Mouse (Mus musculus) midbrain, postnatal 0 days (tissue): ENCODE measurements around the gene Krtap8-1. TPM values are rescaled to one million over a fixed set of nuclear protein-coding genes. Genes with fewer than 3 reads are reported as not detected.
A peak's percentile ranks its signal among the peaks of the same experiment; 100 is the strongest.

Experiments
- ATAC-seq: fragments of 200-750 bp; cut with Nextera tagmentation; 2 replicates; pipeline ENCODE4 v1.8.0; 2017; ENCODE audit warnings: moderate number of reproducible peaks, mild to moderate bottlenecking, moderate TSS enrichment, moderate library complexity; ENCODE audit not compliant: low FRiP score
- DNase-seq: peaks from one replicate; pipeline ENCODE4 v3.0.0-alpha.2; 2015; ENCODE audit warnings: low spot score
- H3K27ac ChIP-seq: fragments of 300-500 bp; sonication (generic); 2 replicates; pipeline ENCODE4 v1.5.1; 2014; ENCODE audit warnings: low read depth, mild to moderate bottlenecking, low read length, mixed read lengths
- H3K27me3 ChIP-seq: fragments of 300-500 bp; sonication (generic); 2 replicates; pipeline ENCODE4 v1.6.1; 2014; ENCODE audit warnings: low read length, control low read depth, mixed read lengths; ENCODE audit not compliant: insufficient read depth
- H3K36me3 ChIP-seq: fragments of 300-500 bp; sonication (generic); 2 replicates; pipeline ENCODE4 v1.6.1; 2014; ENCODE audit warnings: low read length, control low read depth, mixed read lengths; ENCODE audit not compliant: insufficient read depth
- H3K4me1 ChIP-seq: fragments of 300-500 bp; sonication (generic); 2 replicates; pipeline ENCODE4 v1.6.1; 2014; ENCODE audit warnings: mild to moderate bottlenecking, control low read depth, antibody characterized with exemption, low read length, mixed read lengths; ENCODE audit not compliant: insufficient read depth
- H3K4me2 ChIP-seq: fragments of 300-500 bp; sonication (generic); 2 replicates; pipeline ENCODE4 v1.6.1; 2014; ENCODE audit warnings: low read depth, mild to moderate bottlenecking, low read length, mixed read lengths; ENCODE audit not compliant: poor library complexity, severe bottlenecking
- H3K4me3 ChIP-seq: fragments of 300-500 bp; sonication (generic); 2 replicates; pipeline ENCODE4 v1.5.1; 2014; ENCODE audit warnings: low read depth, mild to moderate bottlenecking, low read length, moderate library complexity
- H3K9ac ChIP-seq: fragments of 300-500 bp; sonication (generic); replicated peaks from 2 replicates; pipeline ENCODE4 v1.6.1; 2014; ENCODE audit warnings: mild to moderate bottlenecking, low read length, moderate library complexity, mixed read lengths; ENCODE audit not compliant: poor library complexity, severe bottlenecking
- H3K9me3 ChIP-seq: fragments of 300-500 bp; sonication (generic); 2 replicates; pipeline ENCODE4 v1.6.1; 2016; ENCODE audit warnings: low read length, control low read depth
- CTCF ChIP-seq: IDR thresholded peaks from 2 replicates; pipeline ENCODE4 v1.5.1; 2016; ENCODE audit warnings: antibody characterized with exemption, mild to moderate bottlenecking
- WGBS: fragments of 180-500 bp; shearing (Covaris S2); extraction: QIAGEN DNeasy Blood & Tissue Kit; methylation state at CpG from one replicate; pipeline ENCODE4 v1.1.7; 2014; 5-methylcytosine and 5-hydroxymethylcytosine counted together
- polyA plus RNA-seq: library from polyadenylated mRNA; unstranded; fragments of >200 nt; fragmentation: Nextera tagmentation; extraction: Ambion mirVana; gene quantifications from 2 replicates; pipeline ENCODE4 v1.2.1, GENCODE M21; 2015
- total RNA-seq: library from RNA; depleted of rRNA; stranded (reverse); fragments of >200 nt; gene quantifications from 2 replicates; pipeline ENCODE4 v1.2.3, GENCODE M21; 2014; rRNA removed

Gene Krtap8-1
- total and polyA plus RNA-seq, 2 experiments from 2014 or later = not detected

GRCm38 (mm10) chr16:89501870-89502269 lies 14.1 kb upstream of the Krtap8-1 start:
- no peak overlapping the region for H3K27ac ChIP-seq
- H3K9ac ChIP-seq = no peak overlapping the region
- TF ChIP-seq CTCF = no peak
- ATAC-seq = no peak
- H3K4me2 ChIP-seq = no peak overlapping the region
- H3K36me3 ChIP-seq = no peaks in the 10 kb centered on the region
- H3K9me3 ChIP-seq = no peaks in the 10 kb centered on the region
- no peaks in the 10 kb centered on the region for H3K27me3 ChIP-seq
- 90% methylated on average over 5 of the region's 5 CpGs for WGBS
- H3K4me1 ChIP-seq = no peaks in the 10 kb centered on the region
- DNase-seq = no peak
- no peak overlapping the region for H3K4me3 ChIP-seq

- H3K27ac ChIP-seq = no peak overlapping the region
- WGBS = 89% methylated on average over 5 of the region's 5 CpGs
- DNase-seq (no peak), ATAC-seq (no peak)
- H3K9ac ChIP-seq = no peak overlapping the region
- H3K9me3 ChIP-seq = no peaks in the 10 kb centered on the region
- no peaks in the 10 kb centered on the region for H3K36me3 ChIP-seq
- no peak for TF ChIP-seq CTCF
- H3K27me3 ChIP-seq = no peaks in the 10 kb centered on the region
- no peaks in the 10 kb centered on the region for H3K4me1 ChIP-seq
- H3K4me2 ChIP-seq = no peak overlapping the region
- no peak overlapping the region for H3K4me3 ChIP-seq
Observed at GRCm38 (mm10) chr16:89497002-89497401, 9.2 kb upstream of the Krtap8-1 start.

GRCm38 (mm10) chr16:89495394-89496153 lies 7.8 kb upstream of the Krtap8-1 start:
- Histone ChIP-seq H3K27me3 (no peaks in the 10 kb centered on the region), H3K36me3 (no peaks in the 10 kb centered on the region), H3K27ac (no peak overlapping the region), H3K9ac (no peak overlapping the region), H3K9me3 (no peaks in the 10 kb centered on the region), H3K4me1 (no peaks in the 10 kb centered on the region), H3K4me2 (no peak overlapping the region), H3K4me3 (no peak overlapping the region)
- no peak for ATAC-seq
- no peak for TF ChIP-seq CTCF
- no peak for DNase-seq
- WGBS = 74% methylated on average over 7 of the region's 7 CpGs

GRCm38 (mm10) chr16:89477679-89478314 lies 10.0 kb downstream of the Krtap8-1 start:
- no peak overlapping the region for H3K27ac ChIP-seq
- no peak overlapping the region for H3K4me2 ChIP-seq
- H3K4me3 ChIP-seq = no peak overlapping the region
- H3K4me1 ChIP-seq = no peaks in the 10 kb centered on the region
- DNase-seq (no peak), ATAC-seq (no peak; the same call in 1 of the 2 replicates)
- H3K27me3 ChIP-seq = no peaks in the 10 kb centered on the region
- 93% methylated on average over 12 of the region's 12 CpGs for WGBS
- H3K9ac ChIP-seq = no peak overlapping the region
- no peak for TF ChIP-seq CTCF
- no peaks in the 10 kb centered on the region for H3K9me3 ChIP-seq
- no peaks in the 10 kb centered on the region for H3K36me3 ChIP-seq

GRCm38 (mm10) chr16:89461189-89461588 lies 26.6 kb downstream of the Krtap8-1 start:
- Histone ChIP-seq H3K4me2 (no peak overlapping the region), H3K9me3 (no peaks in the 10 kb centered on the region), H3K36me3 (no peaks in the 10 kb centered on the region), H3K9ac (no peak overlapping the region), H3K4me3 (no peak overlapping the region), H3K4me1 (no peaks in the 10 kb centered on the region), H3K27ac (no peak overlapping the region), H3K27me3 (no peaks in the 10 kb centered on the region)
- peak; percentile 21 for DNase-seq
- TF ChIP-seq CTCF = no peak
- WGBS = 57% methylated on average over 5 of the region's 5 CpGs
- no peak for ATAC-seq

Other genes starting within 250 kb of the Krtap8-1 start
- gene Krtap21-1, start 84.1 kb downstream of the Krtap8-1 start, total RNA-seq = not detected in 2 replicates
- gene Krtap21-1, start 84.1 kb downstream of the Krtap8-1 start, polyA plus RNA-seq = not detected in 2 replicates
- not detected in 2 replicates for gene Krtap6-2, start 67.8 kb downstream of the Krtap8-1 start, total RNA-seq
- gene Krtap6-2, start 67.8 kb downstream of the Krtap8-1 start, polyA plus RNA-seq = not detected in 2 replicates
- gene Krtap7-1, start 20.4 kb upstream of the Krtap8-1 start, total RNA-seq = 0.71 TPM in 1 of 2 replicates, not detected in the other
- gene Krtap7-1, start 20.4 kb upstream of the Krtap8-1 start, polyA plus RNA-seq = 0.29 TPM in 1 of 2 replicates, not detected in the other
- not detected in 2 replicates for gene Krtap11-1, start 83.2 kb upstream of the Krtap8-1 start, total RNA-seq
- not detected in 2 replicates for gene Krtap11-1, start 83.2 kb upstream of the Krtap8-1 start, polyA plus RNA-seq